Mouse (Mus musculus) small intestine, adult 10 weeks (tissue): ENCODE measurements around the gene Cdc37. TPM values are rescaled to one million over a fixed set of nuclear protein-coding genes. Genes with fewer than 3 reads are reported as not detected.

Experiments used
- polyA plus RNA-seq: library from polyadenylated mRNA; stranded (reverse); fragments of 350-450 nt; fragmentation: Illumina TruSeq; extraction: RNeasy Lipid Tissue Mini Kit (QIAGEN cat#74804); gene quantifications from one replicate; pipeline ENCODE4 v1.2.3, GENCODE M21; 2014; ENCODE audit warnings: low replicate concordance

The Cdc37 gene
- 1.6 TPM for polyA plus RNA-seq

DNA sequence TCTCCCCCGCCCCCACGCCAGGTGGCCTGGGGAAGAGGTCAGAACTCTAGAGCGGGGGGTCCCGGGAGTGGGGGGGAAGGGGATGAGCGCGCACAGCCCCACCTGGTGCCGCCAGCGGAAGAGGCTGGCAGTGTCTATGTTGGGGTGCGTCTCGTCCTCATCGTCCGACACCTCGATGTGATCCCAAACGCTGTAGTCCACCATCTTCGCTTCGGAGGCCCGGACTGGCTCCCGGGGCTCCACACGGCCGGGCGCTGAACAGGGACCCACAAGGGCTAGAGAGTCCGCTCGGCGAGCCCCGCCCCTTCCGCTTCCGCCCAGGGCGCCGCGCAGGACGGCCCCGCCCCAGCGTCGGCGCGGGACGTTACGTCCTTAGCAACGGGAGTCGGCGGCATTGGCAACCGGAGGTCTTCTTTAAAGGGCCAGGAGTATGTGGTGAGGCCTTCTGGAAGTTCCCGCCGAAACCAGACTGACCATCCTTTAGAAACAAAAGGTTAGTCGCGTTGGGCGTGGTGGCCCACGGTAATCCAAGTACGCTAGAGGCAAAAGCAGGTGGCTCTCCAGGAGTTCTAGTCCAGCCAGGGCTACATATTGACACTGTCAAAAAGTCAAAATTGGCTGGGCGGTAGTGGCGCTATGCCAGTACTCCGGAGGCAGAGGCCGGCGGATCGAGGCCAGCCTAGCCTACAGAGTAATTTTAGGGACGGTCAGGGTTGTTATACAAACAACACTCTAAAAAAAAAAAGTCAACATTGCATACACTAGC is at the start of gene Cdc37:
TSS of gene Cdc37 (minus strand) at position 329 of the 766 bp plus-strand sequence.

DNA sequence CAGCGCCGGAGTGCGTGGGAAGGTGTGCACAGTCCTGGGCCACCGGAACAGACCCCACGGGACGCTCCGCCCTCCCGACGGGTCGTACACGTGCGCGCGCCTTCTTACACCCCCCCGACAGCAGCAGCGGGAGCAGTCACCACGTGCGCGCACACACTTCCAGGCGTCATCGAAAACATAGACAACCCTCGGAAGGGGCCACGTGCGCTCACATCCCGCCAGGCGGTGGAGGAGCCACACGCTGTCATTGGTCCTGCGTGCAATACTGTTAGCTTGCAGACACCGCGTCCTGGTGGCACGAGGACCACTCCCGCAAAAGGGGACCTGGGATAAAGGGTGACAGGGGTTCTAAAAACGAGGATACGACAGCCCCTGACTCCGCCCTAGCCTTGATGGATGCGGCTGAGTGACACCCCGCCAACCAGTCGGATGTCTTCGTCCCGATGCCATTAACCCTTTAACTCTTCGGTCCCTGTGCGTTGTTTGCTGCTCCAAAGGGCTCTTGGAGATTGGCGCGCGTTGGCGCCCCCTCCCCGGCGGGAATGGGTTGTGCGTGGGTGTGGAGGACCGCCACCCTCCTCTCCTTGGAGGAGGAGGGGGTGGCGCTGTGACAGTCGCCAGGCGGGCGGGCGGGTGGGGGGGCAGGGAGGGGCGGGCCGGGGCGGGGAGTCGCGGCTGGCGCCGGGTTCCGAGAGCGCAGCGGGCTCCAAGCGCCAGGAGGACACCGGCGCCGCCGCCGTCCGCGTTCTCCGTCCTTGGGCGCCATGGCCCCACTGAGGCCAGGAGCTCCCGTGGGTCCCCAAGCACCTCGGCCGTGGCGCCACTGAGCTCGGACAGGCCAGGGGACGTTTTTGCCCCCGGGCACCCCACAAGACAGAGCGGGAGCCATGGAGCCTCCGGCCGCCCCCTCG is 15.5 kb upstream of the Cdc37 start, which contains the start of gene Pde4a:
TSS of gene Pde4a (plus strand) at position 674 of the 911 bp plus-strand sequence.

DNA sequence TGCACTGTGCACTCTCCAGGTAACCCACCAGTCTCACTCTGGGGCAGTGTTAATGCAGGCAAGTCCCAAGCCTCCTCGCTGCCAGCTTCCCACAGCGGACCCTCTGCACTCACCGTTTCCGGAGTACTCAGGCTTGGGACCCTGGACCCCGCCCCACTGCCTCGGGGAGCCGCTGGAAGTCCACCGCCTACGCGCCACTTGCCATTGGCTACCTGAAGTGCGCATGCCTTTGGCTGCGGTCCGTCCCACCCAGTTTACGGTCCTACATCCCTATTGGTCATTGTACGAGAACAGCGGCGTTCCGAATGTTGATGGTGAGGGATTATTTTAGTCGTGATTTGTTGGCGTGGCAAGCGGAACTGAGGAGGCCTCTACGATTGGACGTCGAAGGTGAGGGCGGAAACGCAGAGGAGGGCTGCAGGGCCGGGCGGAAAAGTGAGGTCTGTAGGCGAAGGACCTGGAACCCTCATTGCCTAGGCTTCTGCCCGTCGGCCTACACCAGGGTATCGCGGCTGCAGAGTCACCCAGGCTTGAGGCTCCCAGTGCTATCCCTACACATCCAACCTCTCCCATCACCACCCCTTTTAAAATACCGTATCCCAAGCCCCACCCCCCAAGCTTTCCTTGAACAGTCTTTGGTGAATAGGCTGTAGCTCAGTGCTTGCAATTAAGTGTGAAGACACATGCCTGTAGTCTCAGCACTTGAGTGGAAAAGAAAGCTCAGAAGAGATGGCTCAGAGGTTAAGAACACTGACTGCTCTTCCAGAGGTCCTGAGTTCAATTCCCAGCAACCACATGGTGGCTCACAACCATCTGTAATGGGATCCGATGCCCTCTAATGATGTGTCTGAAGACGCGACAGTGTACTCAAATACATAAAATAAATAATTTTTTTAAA is 18.5 kb downstream of the Cdc37 start, which contains the start of gene Tyk2:
TSS of gene Tyk2 (minus strand) at position 185 of the 898 bp plus-strand sequence.

DNA sequence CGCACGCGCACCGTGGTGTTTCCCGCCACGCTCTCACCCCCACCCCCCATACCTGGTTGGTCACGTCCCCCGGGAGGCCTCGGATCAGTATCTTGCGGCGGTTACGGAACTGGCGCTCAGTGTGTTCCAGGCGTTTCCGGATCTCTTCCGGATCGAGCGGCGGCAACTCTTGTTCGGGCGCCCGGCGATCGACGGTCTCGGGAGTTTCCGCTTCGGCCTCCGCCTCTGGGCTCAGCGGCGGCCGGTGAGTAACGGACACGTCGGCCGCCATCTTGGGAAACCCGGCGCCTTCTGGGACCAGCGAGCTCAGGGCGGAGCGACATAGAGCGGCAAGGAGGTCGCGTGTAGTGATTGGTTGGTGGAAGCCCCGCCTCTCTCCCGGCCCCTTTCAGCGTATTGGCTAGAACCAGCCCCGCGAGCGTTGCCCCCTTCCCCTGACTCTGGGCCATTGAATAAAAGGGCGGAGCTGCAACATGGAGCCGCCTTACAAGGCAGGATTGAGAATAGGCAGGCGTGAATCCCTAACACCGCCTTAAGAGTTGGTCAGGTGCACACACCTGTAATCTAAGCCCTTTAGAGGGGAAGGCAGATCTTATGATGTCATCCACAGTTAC is 58.0 kb downstream of the Cdc37 start, which contains the start of the genes Gm38431 and Raver1:
TSS of gene Gm38431 (minus strand) at position 291 of the 614 bp plus-strand sequence.
TSS of gene Raver1 (minus strand) at position 302 of the 614 bp plus-strand sequence.

Other genes with a start within 250 kb of the Cdc37 start
- 5.3 TPM for gene Dnmt1, start 190.1 kb downstream of the Cdc37 start, polyA plus RNA-seq
- 0.07 TPM for gene S1pr2, start 173.2 kb downstream of the Cdc37 start, polyA plus RNA-seq
- 1.6 TPM for gene Mrpl4, start 147.2 kb downstream of the Cdc37 start, polyA plus RNA-seq
- gene Icam1, start 134.0 kb downstream of the Cdc37 start, polyA plus RNA-seq, result 2.1 TPM
- gene Icam4, start 120.6 kb downstream of the Cdc37 start, polyA plus RNA-seq, result not detected
- gene Icam5, start 117.9 kb downstream of the Cdc37 start, polyA plus RNA-seq, result not detected
- gene Zglp1, start 82.9 kb downstream of the Cdc37 start, polyA plus RNA-seq, result not detected
- 0.22 TPM for gene Gm49373, start 76.9 kb downstream of the Cdc37 start, polyA plus RNA-seq
- gene Fdx1l, start 76.4 kb downstream of the Cdc37 start, polyA plus RNA-seq, result not detected
- gene Gm38431, start 58.0 kb downstream of the Cdc37 start, polyA plus RNA-seq, result 1.3 TPM
- gene Raver1, start 58.0 kb downstream of the Cdc37 start, polyA plus RNA-seq, result 10.2 TPM
- gene Tyk2, start 18.7 kb downstream of the Cdc37 start, polyA plus RNA-seq, result 2.3 TPM
- 0.48 TPM for gene Pde4a, start 15.7 kb upstream of the Cdc37 start, polyA plus RNA-seq
- gene Keap1, start 89.4 kb upstream of the Cdc37 start, polyA plus RNA-seq, result 5.1 TPM
- gene S1pr5, start 98.5 kb upstream of the Cdc37 start, polyA plus RNA-seq, result not detected
- 1.1 TPM for gene Atg4d, start 115.3 kb upstream of the Cdc37 start, polyA plus RNA-seq
- 0.89 TPM for gene Kri1, start 138.0 kb upstream of the Cdc37 start, polyA plus RNA-seq
- gene Cdkn2d, start 141.4 kb upstream of the Cdc37 start, polyA plus RNA-seq, result 3.7 TPM
- gene Ap1m2, start 162.4 kb upstream of the Cdc37 start, polyA plus RNA-seq, result 3.9 TPM
- 3.9 TPM for gene Slc44a2, start 170.7 kb upstream of the Cdc37 start, polyA plus RNA-seq
- gene Ilf3, start 217.9 kb upstream of the Cdc37 start, polyA plus RNA-seq, result 9.5 TPM